Mouse (Mus musculus) thymus, postnatal 10 days (tissue): Measurements from ENCODE around the gene Gramd1a.

Source experiments
- DNase-seq, 2 experiments: peaks; one replicate each; pipeline ENCODE4 v3.0.0; 2021; ENCODE audit warnings: low spot score in 2 of 2

Gene Gramd1a

DNA sequence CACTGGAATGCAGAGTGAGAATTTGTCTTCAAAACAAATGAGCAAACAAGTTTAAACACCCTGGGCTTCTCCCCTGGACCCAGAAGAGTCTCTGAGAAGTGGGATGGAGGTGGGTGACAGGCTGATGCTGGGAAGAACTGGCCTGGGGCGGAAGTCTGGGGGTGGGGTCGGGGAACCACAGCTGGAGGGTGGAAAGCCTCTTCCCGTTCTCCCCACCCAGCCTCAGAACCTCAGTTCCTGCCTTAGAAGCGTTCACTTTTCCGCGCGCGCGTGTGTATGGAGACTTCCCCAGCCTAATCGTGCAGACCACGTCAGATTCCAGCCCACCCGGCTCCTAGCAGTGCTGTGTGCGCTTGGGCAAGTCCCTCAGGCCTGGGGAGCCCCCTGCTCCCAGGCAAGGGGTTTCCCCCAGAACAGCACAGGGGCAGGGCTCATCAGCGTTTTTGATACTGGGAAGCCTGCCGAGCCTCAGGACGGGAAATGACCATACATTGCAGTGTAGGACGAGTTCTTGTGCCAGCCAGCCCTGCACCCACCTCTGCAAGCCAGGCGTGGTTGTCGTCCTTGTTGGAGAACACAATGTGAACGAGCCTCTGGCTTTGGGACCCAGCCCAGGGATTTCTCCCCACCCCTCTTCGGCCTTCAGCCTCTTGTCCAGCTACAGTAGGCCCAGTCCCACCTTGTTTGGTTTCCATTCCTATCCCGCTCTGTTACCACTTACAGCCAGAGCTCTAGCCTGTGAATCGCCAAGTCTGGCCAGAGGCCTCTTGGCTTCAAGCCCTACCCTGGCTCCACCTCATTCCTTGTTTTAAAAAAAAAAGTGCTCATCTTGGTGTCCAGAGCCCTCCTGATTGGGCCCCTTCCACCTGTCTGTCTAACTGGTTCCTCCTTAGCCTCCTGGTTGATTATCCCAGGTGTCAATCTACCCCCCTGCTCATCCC lies 4.1 kb downstream of the Gramd1a start:
- DNase-seq, result peak; percentile 71 to 72

DNA sequence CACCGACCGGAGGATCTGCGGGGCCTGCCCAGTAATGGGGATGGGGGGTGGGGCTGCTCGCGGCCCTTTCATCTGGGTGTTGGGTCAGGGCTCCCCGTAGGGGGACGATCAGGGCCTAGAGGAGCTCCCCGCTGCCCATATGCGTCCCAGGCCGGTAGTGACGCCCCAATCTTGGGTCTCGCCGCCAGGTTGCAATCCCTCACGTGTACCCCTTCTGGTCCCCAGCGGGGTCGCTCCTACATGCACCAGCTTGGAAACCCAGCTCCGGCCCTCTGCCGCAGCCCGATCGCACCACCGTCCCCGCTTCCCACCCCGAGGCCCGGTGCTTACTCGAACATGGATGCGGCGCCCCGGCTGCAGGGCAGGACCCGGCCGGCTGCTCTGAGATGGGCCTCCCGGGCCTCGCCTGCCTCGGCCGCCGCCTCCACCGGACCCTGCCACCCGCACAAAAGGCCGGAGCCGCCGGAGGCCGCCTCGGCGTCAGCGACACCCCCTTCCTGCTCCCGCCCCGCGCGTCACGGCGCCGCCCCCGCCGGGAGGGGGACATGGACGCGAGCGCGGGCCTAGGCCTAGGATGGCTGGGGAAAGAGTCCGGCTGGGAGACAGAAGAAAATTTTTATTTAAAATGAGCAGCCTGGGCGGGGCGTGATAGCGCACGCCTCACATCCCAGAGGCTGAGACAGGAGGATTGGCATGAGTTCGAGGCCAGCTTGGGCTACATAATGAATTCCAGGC lies 5.0 kb downstream of the Gramd1a start:
- DNase-seq, result peak; percentile 78 to 84

DNA sequence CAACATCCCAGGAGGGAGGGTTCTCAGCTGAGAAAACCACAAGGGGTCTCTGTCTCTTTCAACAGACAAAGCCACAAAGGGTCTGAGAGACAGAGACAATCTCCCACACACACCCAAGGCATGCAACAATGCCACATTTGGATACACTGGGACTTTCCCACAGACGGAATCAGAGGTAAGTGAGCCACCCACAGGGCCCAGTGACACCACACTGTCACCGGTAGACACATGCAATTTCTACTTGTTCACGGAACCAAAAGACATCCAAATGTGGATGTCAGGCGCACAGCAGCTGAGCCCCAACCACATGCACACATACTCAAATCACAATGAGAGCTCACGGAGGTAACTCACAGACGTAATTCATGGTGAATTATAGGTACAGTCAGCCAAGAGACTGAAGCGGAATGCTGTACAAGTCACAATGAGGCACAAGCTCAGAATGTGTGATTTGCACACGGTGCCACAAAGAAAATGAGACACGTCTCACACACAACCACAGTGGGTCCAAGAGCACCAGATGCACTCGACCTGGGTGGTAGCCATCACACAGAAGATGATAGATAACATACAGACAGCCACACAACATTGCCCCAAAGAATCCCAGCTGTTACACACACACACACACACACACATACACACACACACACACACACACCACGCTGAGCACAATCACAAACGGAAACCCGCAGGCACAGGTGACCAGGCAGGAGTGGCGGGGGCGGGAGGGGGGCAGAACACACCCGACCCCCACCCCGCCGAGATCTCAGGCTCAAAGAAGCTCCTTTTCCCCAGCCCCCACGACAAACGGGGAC lies 5.7 kb downstream of the Gramd1a start:
- DNase-seq, result peak in 1 of 2 experiments; percentile 47

DNA sequence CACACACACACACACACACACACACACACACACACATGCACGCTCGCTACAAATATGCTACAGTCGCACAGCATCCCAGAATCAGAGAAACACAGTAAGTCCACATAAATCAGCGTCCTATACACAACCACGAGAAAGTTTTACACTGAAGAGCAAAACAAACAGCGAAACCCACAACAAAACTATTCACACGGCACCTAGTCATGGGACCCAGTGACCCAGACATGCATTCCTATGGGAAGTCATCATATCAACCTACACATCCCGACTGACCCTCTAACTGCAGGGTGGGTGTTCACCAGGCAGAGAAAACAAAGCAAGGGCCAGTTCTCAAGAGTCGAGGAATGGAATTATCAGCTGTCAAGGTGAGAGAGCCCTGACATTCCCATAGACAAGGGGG lies 6.4 kb downstream of the Gramd1a start:
- DNase-seq, result no peak

DNA sequence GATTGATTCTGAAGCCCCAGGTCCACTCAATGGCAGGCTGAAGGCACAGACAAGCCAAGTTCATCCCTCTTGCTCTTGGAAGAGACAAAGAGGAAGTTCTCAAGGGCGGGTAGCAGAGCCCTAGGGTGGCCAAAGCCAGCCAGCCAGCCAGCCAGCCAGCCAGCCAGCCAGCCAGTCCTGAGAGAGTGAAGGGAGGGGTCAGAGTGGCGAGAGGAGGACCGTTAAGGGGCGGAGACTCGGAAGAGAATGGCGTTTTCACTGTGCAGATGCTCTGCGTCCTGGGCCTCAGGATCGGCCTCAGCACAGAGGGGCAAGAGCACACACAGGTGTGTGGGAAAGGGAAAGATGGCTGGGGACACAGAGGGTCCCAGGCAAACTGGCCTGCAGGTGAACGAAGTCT lies 6.9 kb downstream of the Gramd1a start:
- no peak for DNase-seq

DNA sequence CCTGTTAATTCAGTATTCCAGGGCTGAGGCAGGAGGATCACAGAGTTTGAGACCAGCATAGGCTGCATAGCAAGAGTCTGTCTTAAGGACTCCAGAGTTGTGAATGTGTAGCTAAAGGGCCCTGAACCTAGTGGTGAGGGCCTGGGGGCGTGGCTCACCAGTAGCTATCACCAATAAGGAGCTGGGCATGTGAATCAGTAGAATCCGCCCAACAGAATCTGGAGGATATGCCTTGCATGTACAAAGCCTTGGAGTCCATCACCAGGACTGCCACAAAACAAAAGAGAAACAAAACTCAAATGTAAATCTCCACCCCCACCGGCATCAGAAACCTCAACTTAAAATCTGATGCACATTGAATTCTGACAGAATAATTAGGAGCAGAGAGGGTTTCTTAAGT lies 7.6 kb downstream of the Gramd1a start:
- no peak for DNase-seq

DNA sequence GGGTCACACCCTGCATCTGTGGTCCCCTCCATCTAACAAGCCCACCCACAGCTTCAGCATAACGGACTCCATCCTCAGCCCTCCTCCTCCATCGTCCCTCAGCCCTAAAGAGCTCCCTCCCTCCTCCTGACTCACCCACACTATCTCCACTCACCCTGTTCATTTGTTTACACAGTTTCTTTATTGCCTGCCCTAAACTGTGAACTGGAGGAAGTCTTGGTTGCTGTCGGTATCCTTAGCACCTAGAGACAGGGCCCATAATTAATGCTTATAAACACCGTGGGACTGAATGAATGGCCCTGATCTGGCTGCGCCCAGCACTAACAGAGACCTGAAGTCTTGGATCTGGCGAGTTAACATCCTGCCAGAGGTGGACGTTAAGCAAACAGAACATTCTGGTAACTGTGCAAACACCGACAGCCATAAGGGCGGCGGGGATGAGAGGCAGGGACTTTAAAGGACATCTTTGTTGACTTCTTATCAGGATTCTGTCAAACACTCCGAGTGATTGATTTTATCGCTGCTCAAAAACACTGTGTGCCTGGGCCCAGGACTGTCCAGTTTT lies 10.0 kb downstream of the Gramd1a start:
- DNase-seq, result no peak

DNA sequence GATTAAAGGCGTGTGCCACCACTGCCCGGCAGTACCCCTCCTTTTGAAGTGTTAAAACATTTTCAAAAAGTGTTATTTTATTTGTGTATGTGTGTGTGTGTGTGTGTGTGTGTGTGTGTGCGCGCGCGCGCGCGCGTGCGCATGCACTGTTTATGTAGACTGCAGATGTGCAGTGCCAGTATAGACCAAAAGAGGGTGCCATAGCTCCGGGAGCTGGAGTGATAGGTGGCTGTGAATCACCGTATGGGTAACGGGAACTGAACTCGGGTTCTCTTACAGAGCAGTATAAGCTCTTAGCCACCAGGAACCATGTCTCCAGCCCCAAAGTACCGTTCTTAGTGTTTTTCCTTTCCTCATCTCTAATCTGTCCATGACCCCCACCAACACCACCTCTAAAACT lies 10.8 kb downstream of the Gramd1a start:
- no peak for DNase-seq

DNA sequence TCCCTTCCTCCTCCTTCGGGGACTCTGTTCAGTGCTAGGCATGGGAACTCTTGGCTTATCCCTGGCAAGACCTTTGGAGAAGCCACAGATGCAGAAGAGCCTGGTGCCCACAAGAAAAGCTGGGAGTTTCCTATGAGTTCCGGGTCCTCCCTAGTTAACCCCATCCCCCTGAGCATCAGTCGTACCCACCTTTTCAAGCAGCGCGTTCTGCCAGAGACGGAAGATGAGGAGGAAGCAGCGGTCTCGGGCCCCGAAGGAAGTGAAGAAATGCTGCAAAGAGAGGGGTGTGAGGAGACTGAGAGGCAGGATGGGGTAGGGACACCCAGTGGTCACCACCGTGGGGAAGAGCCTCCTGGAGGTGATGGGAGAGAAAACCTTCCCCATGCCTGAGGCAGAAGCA lies 14.8 kb downstream of the Gramd1a start:
- DNase-seq, result no peak

DNA sequence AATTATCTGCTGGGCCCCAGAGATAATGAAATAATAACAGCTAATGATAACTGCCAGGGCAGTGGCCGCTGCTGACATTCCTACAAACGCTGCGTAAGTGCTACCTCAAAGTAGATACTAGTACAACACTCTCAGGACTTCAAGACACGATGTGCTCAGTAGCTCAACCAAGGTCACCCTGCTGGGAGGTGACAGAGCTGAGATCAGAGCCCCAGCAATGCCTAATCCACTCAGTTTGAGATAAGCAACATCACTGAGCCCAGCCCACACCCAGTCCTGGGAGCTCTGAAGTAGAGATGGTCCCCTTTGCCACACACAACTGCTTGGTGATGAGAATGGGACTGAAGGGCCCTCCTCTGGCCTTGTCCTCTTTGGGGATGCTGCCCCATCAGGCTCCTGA lies 15.4 kb downstream of the Gramd1a start:
- DNase-seq, result no peak

DNA sequence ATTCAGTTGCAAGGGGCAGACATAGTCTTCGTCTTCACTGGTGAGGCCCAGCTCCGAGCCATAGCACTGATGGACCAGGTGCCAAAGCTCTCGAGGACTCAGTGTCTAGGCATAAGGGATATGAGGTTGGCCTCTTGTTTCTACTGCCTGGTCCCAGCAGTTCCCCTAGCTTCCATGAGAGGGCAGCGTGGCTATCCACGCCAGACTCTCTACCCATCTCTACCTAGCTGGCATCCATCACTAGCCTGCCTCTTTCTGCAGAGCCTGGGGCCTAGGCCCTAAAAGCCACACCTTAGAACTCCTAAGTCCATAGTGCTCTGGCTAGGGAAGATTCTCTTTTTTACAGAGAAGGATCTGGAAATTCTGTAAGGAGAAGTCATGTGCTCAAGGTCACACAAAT lies 15.9 kb downstream of the Gramd1a start:
- peak; percentile 57 to 78 for DNase-seq

DNA sequence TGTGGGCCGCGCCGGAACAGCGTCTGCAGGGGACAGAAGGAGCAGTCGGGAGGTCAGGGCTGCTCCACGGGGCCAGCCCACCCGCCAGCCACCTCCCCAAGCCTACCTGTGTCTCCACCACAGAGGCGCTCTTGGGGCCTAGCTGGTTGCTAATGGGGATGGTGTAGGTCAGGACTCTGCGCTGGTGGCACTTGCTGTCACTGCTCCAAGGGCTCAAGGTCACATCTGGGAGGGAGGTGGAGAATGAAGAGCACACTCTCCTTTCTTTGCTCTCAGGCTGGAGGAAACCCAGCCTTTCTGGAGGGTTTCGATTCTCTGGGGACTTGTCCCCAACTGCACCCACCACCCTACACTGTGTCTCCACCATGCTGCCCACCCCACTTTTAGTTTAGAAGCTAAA lies 20.0 kb downstream of the Gramd1a start:
- no peak for DNase-seq

DNA sequence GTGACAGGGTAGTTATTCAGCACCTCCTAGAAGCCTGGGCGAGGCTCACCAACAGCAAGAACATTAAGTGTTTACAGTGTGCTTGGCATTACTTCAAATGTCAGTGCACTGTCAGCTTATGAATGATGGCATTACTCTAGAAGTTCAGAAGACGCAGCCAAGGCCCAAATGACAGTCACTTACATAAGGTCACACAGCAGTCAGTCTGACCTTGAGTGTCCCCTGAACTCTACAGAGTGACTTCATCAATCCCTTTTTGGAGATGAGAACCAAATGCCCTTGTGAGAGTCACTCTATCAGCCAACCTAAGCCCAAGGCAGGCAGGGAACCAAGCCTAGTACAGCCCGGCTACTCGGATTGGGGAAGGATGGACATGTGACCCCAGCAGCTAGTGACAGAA lies 23.8 kb downstream of the Gramd1a start:
- DNase-seq, result no peak

DNA sequence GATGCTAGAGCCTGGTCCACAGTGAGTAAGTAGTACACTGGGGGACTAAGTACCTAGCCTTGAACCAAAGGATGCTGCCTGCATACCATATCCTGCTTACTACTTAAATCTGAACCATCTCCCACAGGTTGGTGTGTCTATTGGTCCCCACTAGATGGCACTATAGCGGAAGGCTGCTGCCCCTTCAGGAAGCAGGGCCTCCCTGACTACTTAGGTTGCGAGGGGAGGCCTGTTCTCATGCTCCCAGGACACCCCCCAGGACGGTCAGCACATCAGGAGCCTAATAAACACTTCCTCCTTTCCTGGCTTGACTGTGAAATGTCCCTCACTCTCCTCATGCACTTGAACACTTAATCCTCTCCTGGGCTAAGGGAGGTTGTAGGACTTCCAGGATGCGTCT lies 24.9 kb downstream of the Gramd1a start:
- DNase-seq, result peak; percentile 39 to 76

DNA sequence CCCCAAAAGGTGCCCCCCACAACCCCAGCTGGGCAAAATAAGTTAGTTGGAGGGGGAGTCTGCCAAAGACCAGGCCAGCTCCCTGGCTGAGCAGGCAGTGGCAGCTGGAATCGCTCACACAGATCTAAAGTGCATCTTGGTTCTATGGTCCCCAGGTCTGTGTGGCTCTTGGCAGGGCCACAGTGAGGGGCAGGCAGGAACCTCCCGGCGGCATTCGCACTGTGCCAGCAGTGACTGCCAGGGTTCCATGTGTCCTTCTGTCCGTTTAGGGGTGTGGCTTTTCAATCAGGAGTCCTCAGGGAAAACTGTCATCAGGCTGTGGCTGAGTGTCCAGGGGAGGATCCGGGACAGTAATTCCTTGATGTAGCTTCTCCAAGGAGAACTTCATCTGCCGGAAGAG lies 25.5 kb downstream of the Gramd1a start:
- DNase-seq, result no peak

DNA sequence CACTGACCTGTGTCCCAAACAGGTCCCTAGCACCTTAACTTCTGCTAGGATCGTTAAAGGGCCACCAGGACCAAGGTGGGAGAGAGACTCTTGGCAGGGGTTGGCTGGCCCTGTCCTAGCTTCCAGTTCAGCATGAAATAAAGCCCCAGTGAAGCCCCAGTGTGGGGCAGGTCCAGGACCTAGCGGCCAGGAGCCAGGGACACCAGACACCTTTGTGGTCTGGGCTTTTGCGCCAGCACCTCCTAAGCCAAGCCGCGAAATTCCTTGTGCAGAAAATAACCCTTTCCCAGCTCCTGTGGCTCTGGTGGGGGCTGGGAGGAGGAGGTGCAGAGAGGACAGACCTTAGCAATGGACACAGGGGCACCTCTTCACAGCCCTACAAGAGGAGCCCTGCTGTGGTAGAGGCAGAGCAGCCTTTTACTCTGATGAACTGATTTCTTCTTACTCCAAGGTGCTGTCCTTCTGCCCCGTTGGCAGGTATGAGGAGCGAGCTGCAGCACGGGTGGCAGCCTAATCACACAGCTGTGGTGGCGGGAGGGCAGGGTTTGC lies 27.5 kb downstream of the Gramd1a start:
- DNase-seq, result no peak

DNA sequence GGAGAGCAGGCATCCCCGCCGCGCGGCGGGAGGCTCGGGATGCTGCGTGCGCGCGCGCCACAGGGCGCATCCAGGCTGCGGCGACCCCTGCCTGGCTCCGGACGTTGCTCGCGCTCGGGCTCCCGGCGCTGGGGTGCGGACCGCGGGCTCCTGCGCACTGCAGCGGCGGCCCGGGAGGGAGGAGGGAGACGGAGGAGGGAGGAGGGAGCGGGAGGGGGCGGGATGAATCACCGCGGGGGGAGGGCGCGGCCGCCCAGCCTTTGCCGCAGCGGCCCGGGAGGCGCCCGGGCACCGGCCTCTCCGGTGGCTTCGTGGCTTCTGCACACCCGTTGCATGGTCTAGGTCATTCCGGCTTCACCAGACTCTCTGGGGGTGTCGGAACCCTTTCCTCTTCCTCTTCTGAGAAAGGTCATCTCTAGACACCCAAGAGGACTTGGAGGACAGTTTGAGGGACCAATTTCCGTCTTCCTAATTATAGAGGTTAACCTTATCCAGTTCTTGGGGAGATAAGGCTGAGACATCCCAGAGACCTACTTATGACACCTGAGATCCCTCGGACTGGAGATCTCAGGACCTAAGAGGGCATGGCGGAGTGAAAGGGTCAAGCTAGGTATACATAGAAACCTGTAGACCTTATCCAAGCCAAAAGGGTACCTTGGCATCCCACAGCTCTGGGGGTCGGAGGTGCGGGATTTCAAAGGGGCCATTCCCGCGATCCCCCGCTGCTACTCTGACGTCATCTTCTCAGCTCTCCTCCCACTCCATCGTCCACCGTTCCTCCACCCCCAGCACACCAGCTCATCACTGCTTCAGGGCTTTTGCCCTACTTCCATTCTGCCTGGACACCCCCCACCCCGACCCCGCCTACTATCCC lies 28.6 kb downstream of the Gramd1a start, which contains the start of gene Scn1b:
Scn1b (minus strand) TSS at position 153 of the 874 bp plus-strand sequence.
- DNase-seq, result no peak

DNA sequence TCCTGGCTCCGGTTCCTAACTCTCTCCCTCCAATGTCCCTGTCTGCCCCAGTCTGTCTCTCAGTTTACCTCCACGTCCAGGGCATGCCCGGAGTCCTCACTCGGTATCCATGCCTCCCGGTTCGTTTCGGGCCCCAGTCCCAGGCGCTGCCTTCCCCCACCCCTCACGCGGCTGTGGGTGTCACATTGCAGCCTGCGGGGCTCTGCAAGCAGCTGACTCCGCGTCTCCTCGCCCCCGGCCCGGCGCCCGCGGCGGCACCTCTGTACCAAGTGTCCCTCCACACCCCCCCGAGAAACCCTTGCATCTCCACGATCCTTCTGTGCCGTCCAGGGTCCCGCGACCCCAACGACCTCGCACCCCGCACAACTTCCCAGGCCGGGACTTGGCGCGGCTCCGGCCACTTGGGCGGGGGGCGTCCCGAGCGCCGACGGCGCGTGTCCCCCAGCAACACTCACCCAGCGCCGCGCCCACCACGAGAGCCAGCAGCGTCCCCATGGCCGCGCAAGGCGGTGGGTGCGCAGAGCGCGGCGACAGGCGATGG lies 29.4 kb downstream of the Gramd1a start:
- DNase-seq, result no peak

DNA sequence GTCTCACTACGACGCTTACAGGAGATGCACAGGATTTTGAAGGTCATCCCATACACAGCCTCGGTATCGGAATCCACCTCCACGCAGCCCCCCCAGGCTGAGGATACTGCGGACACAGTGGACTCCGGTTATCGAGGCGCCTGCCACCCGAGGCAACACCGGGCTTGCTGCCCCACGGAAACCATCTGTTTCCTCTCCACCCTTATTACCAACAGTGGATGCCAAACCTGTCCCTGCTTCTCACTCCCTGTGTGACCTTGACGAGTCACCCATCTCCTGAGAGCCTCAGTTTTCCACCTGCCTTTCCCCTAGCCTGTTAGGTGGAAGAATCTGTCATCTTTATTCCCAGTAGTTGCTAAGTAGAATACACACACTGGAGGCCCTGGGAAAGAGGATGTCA lies 30.6 kb downstream of the Gramd1a start:
- DNase-seq, result no peak

DNA sequence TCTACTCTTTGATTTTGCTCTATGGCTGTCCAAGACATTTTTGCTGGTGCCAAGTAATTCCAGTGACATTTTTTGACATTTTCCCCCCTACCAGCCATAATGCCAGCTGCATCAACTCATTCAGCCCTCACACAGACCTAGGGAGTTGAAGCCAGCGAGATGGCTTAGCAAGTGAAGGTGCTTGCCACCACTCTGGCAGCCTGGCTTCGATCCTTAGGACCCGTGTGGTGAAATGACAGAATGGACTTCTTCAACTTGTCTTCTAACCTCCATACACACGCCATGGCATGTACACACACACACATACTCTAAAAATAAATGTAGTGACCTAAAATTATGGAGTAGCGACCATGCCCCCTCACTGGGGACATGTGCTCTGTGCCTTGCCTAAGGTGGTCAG lies 31.3 kb downstream of the Gramd1a start:
- no peak for DNase-seq
